Mouse (Mus musculus): ENCODE measurements around the gene Arsb.
A peak's percentile ranks its signal among the peaks of the same experiment; 100 is the strongest.

The Arsb gene

GRCm38 (mm10) chr13:93771588-93772278, at the start of gene Arsb:
Gene Arsb, plus strand, starts transcription at chr13:93771630.
- peak; percentile 87 for DNase-seq

GRCm38 (mm10) chr13:93721916-93722315, 49.5 kb upstream of the Arsb start:
- no peak for DNase-seq

GRCm38 (mm10) chr13:93723455-93723854, 48.0 kb upstream of the Arsb start:
- no peak for DNase-seq

GRCm38 (mm10) chr13:93724206-93724605, 47.2 kb upstream of the Arsb start:
- DNase-seq: no peak

- DNase-seq: no peak
Observed at GRCm38 (mm10) chr13:93735131-93735636, 36.2 kb upstream of the Arsb start.

GRCm38 (mm10) chr13:93744118-93744517, 27.3 kb upstream of the Arsb start:
- no peak for DNase-seq

GRCm38 (mm10) chr13:93752597-93753400, 18.6 kb upstream of the Arsb start:
- no peak for DNase-seq

- DNase-seq: no peak
Observed at GRCm38 (mm10) chr13:93755084-93755483, 16.3 kb upstream of the Arsb start.

- no peak for DNase-seq
Observed at GRCm38 (mm10) chr13:93756674-93757073, 14.8 kb upstream of the Arsb start.

GRCm38 (mm10) chr13:93757514-93757913, 13.9 kb upstream of the Arsb start:
- DNase-seq: no peak

GRCm38 (mm10) chr13:93758149-93758898, 13.1 kb upstream of the Arsb start:
- no peak for DNase-seq

- no peak for DNase-seq
Observed at GRCm38 (mm10) chr13:93761831-93762230, 9.6 kb upstream of the Arsb start.

GRCm38 (mm10) chr13:93762879-93763278, 8.6 kb upstream of the Arsb start:
- DNase-seq: no peak

- DNase-seq: no peak
Observed at GRCm38 (mm10) chr13:93764321-93764973, 7.0 kb upstream of the Arsb start.

- no peak for DNase-seq
Observed at GRCm38 (mm10) chr13:93771031-93771587, 321 bp upstream of the Arsb start.

GRCm38 (mm10) chr13:93772279-93772636, 828 bp downstream of the Arsb start:
- no peak for DNase-seq

GRCm38 (mm10) chr13:93772861-93773260, 1.4 kb downstream of the Arsb start:
- no peak for DNase-seq

GRCm38 (mm10) chr13:93773704-93774315, 2.4 kb downstream of the Arsb start:
- peak; percentile 17 for DNase-seq

GRCm38 (mm10) chr13:93782823-93783222, 11.4 kb downstream of the Arsb start:
- DNase-seq: no peak

GRCm38 (mm10) chr13:93785329-93785728, 13.9 kb downstream of the Arsb start:
- DNase-seq: no peak

- no peak for DNase-seq
Observed at GRCm38 (mm10) chr13:93786051-93786450, 14.6 kb downstream of the Arsb start.

- no peak for DNase-seq
Observed at GRCm38 (mm10) chr13:93787647-93788046, 16.2 kb downstream of the Arsb start.
